Mouse (Mus musculus) liver, postnatal 0 days (tissue): Measurements from ENCODE around the gene Aox2. TPM values are rescaled to one million over a fixed set of nuclear protein-coding genes. Genes with fewer than 3 reads are reported as not detected.

Experiments
- ATAC-seq: fragments of 200-750 bp; cut with Nextera tagmentation; 2 replicates; pipeline ENCODE4 v1.8.0; 2017; ENCODE audit warnings: mild to moderate bottlenecking, moderate library complexity
- DNase-seq: peaks from one replicate; pipeline ENCODE4 v3.0.0-alpha.2; 2016
- H3K27ac ChIP-seq: fragments of 300-500 bp; sonication (generic); 2 replicates; pipeline ENCODE4 v1.5.1; 2014; ENCODE audit warnings: antibody characterized with exemption, moderate library complexity, mild to moderate bottlenecking, low read depth
- H3K27me3 ChIP-seq: fragments of 300-500 bp; sonication (generic); 2 replicates; pipeline ENCODE4 v1.6.1; 2014; ENCODE audit warnings: low read length, control low read depth, mixed read lengths; ENCODE audit not compliant: insufficient read depth
- H3K36me3 ChIP-seq: fragments of 300-500 bp; sonication (generic); replicated peaks from 2 replicates; pipeline ENCODE4 v1.6.1; 2014; ENCODE audit warnings: mild to moderate bottlenecking, control low read depth, low read length, moderate library complexity, mixed read lengths; ENCODE audit not compliant: insufficient read depth
- H3K4me1 ChIP-seq: fragments of 300-500 bp; sonication (generic); 2 replicates; pipeline ENCODE4 v1.6.1; 2014; ENCODE audit warnings: antibody characterized with exemption, mild to moderate bottlenecking, control low read depth; ENCODE audit not compliant: insufficient read depth
- H3K4me2 ChIP-seq: fragments of 300-500 bp; sonication (generic); 2 replicates; pipeline ENCODE4 v1.6.1; 2014; ENCODE audit warnings: low read depth, mild to moderate bottlenecking, low read length, moderate library complexity, mixed read lengths
- H3K4me3 ChIP-seq: fragments of 300-500 bp; sonication (generic); 2 replicates; pipeline ENCODE4 v1.5.1; 2014; ENCODE audit warnings: low read depth, low read length
- H3K9ac ChIP-seq: fragments of 300-500 bp; sonication (generic); replicated peaks from 2 replicates; pipeline ENCODE4 v1.6.1; 2014; ENCODE audit warnings: mild to moderate bottlenecking, moderate library complexity
- H3K9me3 ChIP-seq: fragments of 300-500 bp; sonication (generic); 2 replicates; pipeline ENCODE4 v1.6.1; 2016; ENCODE audit warnings: mild to moderate bottlenecking, control low read depth, low read length, mixed read lengths
- CTCF ChIP-seq: sonication (generic); IDR thresholded peaks from 2 replicates; pipeline ENCODE4 v1.5.1; 2016; ENCODE audit warnings: antibody characterized with exemption, low read depth
- EP300 ChIP-seq: IDR thresholded peaks from 2 replicates; pipeline ENCODE4 v1.6.1; 2016; ENCODE audit warnings: antibody characterized with exemption, low read depth, mild to moderate bottlenecking
- WGBS: fragments of 180-500 bp; shearing (Covaris S2); extraction: QIAGEN DNeasy Blood & Tissue Kit; methylation state at CpG from one replicate; pipeline ENCODE4 v1.1.7; 2014; ENCODE audit not compliant: insufficient replicate concordance; 5-methylcytosine and 5-hydroxymethylcytosine counted together
- polyA plus RNA-seq: library from polyadenylated mRNA; unstranded; fragments of >200 nt; fragmentation: Nextera tagmentation; extraction: Ambion mirVana; gene quantifications from 2 replicates; pipeline ENCODE4 v1.2.1, GENCODE M21; 2015

The Aox2 gene
- polyA plus RNA-seq, 1 experiment from 2014 or later = 0.01 TPM

DNA sequence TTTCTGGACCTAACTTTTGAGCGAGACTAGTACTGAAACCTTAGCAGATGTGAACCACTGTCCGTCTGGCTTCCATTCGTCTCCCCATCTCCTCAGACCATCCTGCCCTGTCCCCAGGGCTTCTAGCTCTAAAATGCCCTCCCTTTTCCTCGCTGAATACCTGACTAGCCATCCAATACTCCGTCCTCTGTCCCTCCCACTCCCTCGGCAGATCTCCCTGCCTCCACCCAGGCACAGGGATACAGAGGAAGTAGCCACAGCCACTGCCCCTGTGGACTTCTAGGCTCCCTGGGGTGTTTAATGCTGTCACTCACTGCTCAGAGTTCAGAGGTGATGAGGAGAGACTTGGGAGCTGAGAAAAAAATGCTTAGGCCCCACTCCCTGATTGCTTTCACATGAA lies 23.9 kb downstream of the Aox2 start:
- H3K36me3 ChIP-seq = no peaks in the 10 kb centered on the region
- 73% methylated on average over 6 of the region's 6 CpGs for WGBS

GRCm38 (mm10) chr1:58303009-58303408 lies 24.9 kb downstream of the Aox2 start:
- H3K4me3 ChIP-seq = no peak overlapping the region
- no peak overlapping the region; the same call in 1 of the 2 replicates for H3K27ac ChIP-seq
- 67% methylated on average over 6 of the region's 6 CpGs for WGBS

More for the DNA sequence above, 23.9 kb downstream of the Aox2 start:
- Histone ChIP-seq H3K9me3 (no peaks in the 10 kb centered on the region), H3K27me3 (no peaks in the 10 kb centered on the region), H3K27ac (no peak overlapping the region), H3K9ac (no peak overlapping the region), H3K4me3 (no peak overlapping the region), H3K4me2 (no peak overlapping the region), H3K4me1 (0 out of 2 replicates have a peak, but pooled peaks cover 3% of the 10 kb centered on the region)
- DNase-seq (no peak), ATAC-seq (no peak)
- TF ChIP-seq CTCF (no peak), EP300 (no peak)

DNA sequence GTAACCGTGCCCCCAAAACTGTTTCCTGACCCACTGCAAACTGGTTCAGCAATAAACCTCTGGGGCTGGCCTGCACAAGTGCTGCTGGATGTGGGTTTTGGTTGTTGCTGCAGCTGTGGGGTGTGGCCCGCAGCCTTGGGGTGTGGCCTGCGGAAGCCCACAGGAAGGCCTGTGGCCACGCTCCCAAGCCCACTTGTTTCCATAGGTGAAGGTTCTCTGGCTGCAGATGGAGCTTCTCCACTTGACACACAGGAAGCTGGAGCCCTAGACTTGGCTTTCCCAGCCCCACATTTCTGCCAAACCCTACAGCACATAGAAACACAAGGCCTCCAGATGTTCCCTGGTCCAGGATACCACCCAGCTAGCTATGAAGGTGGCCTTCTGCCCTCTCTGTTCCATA lies 25.6 kb downstream of the Aox2 start:
- Histone ChIP-seq H3K36me3 (no peaks in the 10 kb centered on the region), H3K9me3 (no peaks in the 10 kb centered on the region), H3K4me3 (no peak overlapping the region), H3K9ac (no peak overlapping the region), H3K4me2 (no peak overlapping the region), H3K27ac (no peak overlapping the region; the same call in 1 of the 2 replicates), H3K4me1 (0 out of 2 replicates have a peak, but pooled peaks cover 3% of the 10 kb centered on the region), H3K27me3 (no peaks in the 10 kb centered on the region)
- ATAC-seq (peak; percentile 21; the same call in 1 of the 2 replicates), DNase-seq (peak; percentile 44)
- WGBS = 40% methylated on average over 4 of the region's 4 CpGs
- TF ChIP-seq CTCF (no peak), EP300 (no peak)

More at GRCm38 (mm10) chr1:58303009-58303408, 24.9 kb downstream of the Aox2 start:
- Histone ChIP-seq H3K4me1 (0 out of 2 replicates have a peak, but pooled peaks cover 3% of the 10 kb centered on the region), H3K9ac (no peak overlapping the region), H3K36me3 (no peaks in the 10 kb centered on the region), H3K27me3 (no peaks in the 10 kb centered on the region), H3K4me2 (no peak overlapping the region), H3K9me3 (no peaks in the 10 kb centered on the region)
- DNase-seq (no peak), ATAC-seq (no peak)
- TF ChIP-seq CTCF (no peak), EP300 (no peak)

DNA sequence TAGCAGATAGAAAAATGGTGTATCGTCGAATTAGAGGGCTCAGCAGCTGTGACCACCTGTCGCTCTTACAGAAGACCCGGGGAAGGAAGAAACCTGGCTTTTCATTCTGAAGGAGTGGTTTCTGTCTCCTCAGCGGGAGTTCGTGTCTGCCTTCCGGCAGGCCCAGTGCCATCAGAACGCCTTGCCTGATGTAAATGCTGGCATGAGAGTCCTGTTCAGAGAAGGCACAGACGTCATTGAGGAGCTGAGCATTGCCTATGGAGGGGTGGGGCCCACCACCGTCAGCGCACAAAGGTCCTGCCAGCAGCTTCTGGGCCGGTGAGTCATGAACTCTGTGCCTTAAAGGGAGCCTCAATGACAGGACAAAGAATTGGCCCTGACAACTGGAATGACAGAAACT lies 26.2 kb downstream of the Aox2 start:
- Histone ChIP-seq H3K9me3 (no peaks in the 10 kb centered on the region), H3K9ac (no peak overlapping the region), H3K4me2 (no peak overlapping the region), H3K27ac (no peak overlapping the region), H3K4me1 (0 out of 2 replicates have a peak, but pooled peaks cover 3% of the 10 kb centered on the region), H3K4me3 (no peak overlapping the region), H3K36me3 (no peaks in the 10 kb centered on the region), H3K27me3 (no peaks in the 10 kb centered on the region)
- ATAC-seq (no peak), DNase-seq (no peak)
- no peak for TF ChIP-seq CTCF
- no peak for TF ChIP-seq EP300
- 66% methylated on average over 12 of the region's 12 CpGs for WGBS

- Histone ChIP-seq H3K9me3 (no peaks in the 10 kb centered on the region), H3K27ac (no peak overlapping the region), H3K4me3 (no peak overlapping the region), H3K4me2 (no peak overlapping the region), H3K4me1 (0 out of 2 replicates have a peak, but pooled peaks cover 3% of the 10 kb centered on the region), H3K36me3 (no peaks in the 10 kb centered on the region), H3K27me3 (no peaks in the 10 kb centered on the region), H3K9ac (no peak overlapping the region)
- TF ChIP-seq CTCF = no peak
- no peak for TF ChIP-seq EP300
- WGBS = 62% methylated on average over 8 of the region's 8 CpGs
- no peak for DNase-seq
- ATAC-seq = no peak
These were observed 29.1 kb downstream of the Aox2 start for GRCm38 (mm10) chr1:58307181-58307580.

GRCm38 (mm10) chr1:58308594-58308993 lies 30.5 kb downstream of the Aox2 start:
- H3K27me3 ChIP-seq = no peaks in the 10 kb centered on the region
- H3K4me1 ChIP-seq = 0 out of 2 replicates have a peak, but pooled peaks cover 3% of the 10 kb centered on the region
- H3K9me3 ChIP-seq = no peaks in the 10 kb centered on the region
- no peak overlapping the region for H3K4me2 ChIP-seq
- H3K4me3 ChIP-seq = no peak overlapping the region
- no peak for ATAC-seq
- TF ChIP-seq EP300 (no peak), CTCF (no peak)
- WGBS = 76% methylated on average over 8 of the region's 8 CpGs
- H3K27ac ChIP-seq = no peak overlapping the region
- H3K9ac ChIP-seq = no peak overlapping the region
- DNase-seq = no peak
- H3K36me3 ChIP-seq = no peaks in the 10 kb centered on the region

DNA sequence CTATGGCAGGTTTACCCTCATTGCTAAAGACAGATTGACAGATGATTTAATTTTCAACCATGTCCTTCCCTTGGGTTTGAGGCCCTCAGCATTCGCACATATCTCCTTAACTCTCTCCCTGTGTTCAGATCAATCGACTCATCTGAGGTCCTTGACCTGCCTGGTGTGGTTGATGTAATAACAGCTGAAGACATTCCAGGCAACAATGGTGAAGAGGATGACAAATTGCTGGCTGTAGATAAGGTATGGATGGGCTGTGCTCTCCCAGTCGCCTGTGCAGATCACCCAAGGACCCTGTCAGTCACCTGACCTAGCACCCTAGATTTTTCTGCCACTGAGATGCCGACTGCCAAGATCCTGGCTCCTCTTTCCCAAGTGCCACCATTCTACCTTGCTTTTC lies 31.7 kb downstream of the Aox2 start:
- Histone ChIP-seq H3K36me3 (no peaks in the 10 kb centered on the region), H3K9me3 (no peaks in the 10 kb centered on the region), H3K4me2 (no peak overlapping the region), H3K4me1 (no peaks in the 10 kb centered on the region), H3K9ac (no peak overlapping the region), H3K27ac (no peak overlapping the region), H3K27me3 (no peaks in the 10 kb centered on the region), H3K4me3 (no peak overlapping the region)
- WGBS = 59% methylated on average over 4 of the region's 4 CpGs
- DNase-seq (no peak), ATAC-seq (no peak)
- no peak for TF ChIP-seq CTCF
- TF ChIP-seq EP300 = no peak
